Mouse (Mus musculus): ENCODE results near the gene Rtkn.

GRCm38 (mm10) chr6:83141636-83142035 is 6.4 kb downstream of the Rtkn start:
- TF ChIP-seq CTCF (IDR thresholded peaks at IDR 0.05) (no peak), POLR2A (IDR thresholded peaks at IDR 0.05; ENCODE audit: insufficient read depth, low read depth, low read length) (0 out of 2 replicates have a peak, but pooled peaks have one; percentile 16), EP300 (IDR thresholded peaks at IDR 0.05; ENCODE audit: insufficient read depth, low read depth, low read length) (no peak)
